Mouse (Mus musculus) 3T3-L1 (cell line): ENCODE data around the gene 1700123L14Rik.
"Not testable (repeated sequence)": the region's sequence is repeated elsewhere in the genome, so short reads cannot be mapped to it uniquely, and the experiment has no call there.

Source experiments
- DNase-seq: peaks from one replicate; pipeline ENCODE4 v3.0.0-alpha.2; 2015; ENCODE audit warnings: low read depth, low spot score

Gene 1700123L14Rik

DNA sequence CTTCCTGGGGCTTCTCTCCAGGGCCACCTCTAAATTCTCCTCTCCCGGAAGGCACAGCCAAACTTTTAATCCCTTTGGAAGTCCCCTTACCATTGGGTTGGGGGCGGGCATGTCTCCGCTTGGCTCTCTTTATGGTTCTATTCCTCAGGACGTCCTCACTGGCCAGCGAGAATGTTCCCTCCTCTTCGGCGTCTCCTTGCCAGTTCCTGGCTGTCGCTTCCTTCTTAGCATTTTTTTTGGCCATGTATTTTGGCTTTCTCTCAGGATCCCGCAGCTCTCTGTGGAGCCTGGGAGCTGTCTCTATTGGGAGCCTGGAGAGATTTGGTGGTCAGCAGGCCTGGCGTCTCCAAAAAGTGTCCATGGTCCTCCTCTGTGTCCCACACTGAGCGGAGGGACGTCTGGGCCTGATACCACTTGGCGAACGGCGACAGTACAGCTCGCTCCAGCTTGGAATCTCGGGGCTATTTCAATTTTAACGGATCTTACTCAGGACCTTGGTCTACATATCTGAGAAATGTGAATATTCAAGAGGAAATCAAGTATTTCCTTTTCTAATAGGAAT is at the start of gene 1700123L14Rik:
1700123L14Rik (minus strand) TSS at position 426 of the 562 bp plus-strand sequence.
- DNase-seq: no peak

DNA sequence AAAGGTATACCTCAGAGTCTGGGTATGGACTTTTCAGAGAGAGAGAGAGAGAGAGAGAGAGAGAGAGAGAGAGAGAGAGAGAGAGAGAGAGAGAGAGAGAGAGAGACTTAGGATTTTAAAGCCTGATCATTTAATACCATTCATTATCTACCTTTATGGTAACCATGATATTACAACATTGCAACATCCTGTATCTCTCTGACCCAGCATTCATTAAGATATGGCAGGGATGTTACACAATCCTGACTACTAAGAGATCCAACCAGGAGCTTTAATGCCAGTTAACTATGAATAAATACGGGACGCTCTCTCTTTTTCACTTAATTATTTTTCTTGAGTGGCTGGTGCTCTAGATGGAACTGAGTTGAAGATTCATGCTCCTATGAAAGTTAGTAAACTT is 39.4 kb upstream of the 1700123L14Rik start:
- DNase-seq: no peak

DNA sequence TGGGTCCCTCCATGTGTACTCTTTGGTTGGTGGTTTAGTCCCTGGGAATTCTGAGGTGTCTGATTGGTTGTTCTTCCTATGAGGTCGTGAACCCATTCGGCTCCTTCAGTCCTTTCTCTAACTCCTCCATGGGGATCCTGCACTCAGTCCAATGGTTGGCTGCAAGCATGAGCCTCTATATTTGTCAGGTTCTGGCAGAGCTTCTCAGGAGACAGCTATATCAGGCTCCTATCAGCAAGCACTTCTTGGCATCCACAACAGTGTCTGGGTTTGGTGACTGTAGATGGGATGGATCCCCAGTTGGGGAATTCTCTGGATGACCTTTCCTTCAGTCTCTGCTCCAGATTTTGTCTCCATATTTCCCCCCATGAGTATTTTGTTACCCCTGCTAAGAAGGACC is 32.9 kb upstream of the 1700123L14Rik start:
- DNase-seq: not testable (repeated sequence)

DNA sequence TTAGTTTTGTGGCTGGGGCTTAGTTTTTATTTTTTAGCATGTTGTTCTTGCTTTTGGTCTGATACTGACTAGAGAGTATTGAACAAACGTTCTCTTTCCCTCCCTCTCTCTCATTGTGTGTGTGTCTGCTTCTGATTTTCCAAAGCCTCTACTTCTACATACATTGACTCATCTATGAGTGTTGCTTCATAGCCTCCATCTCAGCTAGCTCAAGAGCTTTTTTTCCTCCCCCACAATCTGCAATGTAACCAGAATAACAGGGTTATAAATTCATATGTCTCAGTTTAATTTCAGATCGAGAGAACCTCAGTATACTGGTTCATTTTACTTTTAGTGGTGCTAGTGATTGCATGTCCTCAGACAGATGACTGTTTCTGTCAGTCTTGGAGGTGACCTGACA is 20.5 kb upstream of the 1700123L14Rik start:
- no peak for DNase-seq

DNA sequence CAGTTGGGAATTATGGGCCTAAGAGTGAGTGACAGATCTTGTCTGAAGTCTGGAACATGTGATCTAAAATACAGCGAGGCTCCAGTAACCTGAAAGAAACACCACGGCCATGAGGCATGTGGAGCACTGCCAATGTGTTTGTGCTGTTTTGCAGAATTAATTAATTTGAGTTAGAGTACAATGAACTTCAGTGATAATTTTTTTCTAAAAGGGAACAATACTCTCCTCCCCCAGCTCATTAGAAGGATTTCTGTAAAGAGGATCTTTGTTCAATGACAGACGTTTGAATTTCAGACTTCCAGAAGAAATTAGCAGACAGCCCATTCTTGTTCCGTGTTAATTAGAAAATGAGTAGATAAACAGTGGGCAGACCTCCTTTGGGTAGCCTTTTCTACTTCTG is 17.3 kb upstream of the 1700123L14Rik start:
- no peak for DNase-seq

DNA sequence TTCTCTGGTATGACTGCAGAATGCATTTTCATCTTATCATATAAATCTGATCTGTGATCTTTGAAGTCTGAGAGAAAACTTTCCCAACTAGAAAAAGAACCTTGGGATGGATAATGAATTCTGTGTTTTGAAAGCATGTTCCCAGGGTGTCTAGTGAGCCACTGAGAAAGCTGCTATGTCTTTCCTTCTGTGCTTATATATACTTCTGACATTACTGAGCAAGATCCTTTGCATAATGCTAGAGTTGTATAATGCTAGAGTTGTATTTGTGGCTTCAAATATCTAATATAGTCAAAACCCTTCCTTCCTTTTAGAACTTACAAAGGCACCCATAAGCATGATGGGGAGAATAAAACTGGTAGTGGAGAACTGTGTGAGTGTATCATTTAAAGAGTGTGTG is 12.5 kb upstream of the 1700123L14Rik start:
- no peak for DNase-seq

DNA sequence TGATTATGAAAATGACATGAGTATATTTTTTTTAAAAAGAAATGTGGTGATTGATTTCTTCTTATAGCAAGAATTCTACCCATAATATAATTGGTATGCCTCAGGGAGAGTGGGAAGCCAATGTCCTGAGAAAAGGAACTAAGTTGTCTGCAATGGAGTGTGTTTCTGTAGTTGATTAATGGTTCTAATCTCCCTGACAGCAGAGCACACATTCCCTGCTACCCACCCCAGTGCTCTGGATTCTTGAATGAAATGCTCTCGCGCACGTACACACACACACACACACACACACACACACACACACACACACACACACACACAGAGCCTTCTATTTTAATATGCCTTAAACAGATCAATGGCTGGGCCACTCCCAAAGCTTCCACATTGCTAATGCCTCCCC is 7.6 kb upstream of the 1700123L14Rik start:
- DNase-seq: no peak

DNA sequence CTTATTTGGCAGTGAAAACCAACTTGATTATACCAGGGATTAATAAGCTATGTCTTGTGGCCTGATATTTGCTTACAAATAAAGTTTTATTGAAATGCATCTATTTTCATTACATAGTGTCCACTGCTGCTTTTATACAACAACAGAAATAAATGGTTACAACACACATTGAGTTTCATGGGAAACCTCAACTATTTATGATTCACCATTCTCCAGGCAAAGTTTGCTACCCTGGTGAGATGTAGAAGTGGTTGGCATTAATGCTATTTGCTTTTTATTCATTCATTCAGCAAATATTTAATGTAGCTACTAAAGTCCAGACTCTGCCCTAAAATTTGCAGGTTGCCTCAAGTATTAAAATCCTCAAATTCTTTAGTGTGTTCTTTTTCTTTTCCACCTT is 988 bp upstream of the 1700123L14Rik start:
- DNase-seq: peak; percentile 21

DNA sequence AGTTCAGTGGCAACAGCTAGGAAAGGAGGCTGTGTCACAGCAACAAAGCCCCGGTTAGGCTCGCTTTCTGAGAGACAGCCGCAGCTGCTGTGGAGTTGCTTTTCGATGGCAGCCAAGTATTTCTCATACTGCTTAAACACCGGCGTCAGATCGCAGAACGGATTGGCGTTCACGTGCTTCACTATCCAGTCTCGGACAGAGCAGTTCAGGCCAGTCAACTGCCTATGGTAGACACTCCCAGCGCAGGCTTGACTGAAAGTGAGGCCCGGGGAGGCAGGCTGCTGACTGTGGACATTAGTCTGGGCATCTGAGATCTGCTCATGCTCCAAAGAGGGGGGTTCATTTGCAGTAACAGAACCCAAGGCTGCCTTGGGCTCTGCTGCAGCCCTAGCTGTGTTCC is 640 bp downstream of the 1700123L14Rik start:
- no peak for DNase-seq

DNA sequence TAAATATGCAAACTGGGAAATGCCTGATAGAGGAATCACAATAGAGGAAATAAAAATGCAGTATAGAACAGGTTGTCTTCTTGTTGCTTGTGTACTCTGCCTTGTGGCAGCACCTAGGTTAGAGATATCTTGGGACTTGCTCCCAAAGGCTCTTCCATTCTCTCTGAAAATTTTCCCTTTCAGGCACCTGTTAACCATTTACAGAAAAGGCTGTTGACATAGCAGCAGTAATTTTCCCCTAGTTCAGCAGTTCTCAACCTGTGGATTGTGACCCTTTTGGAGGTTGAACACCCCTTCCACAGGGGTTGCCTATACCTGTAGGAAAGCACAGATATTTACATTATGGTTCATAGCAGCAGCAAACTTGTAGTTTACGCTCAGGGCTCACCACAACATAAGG is 22.7 kb downstream of the 1700123L14Rik start:
- DNase-seq: no peak

DNA sequence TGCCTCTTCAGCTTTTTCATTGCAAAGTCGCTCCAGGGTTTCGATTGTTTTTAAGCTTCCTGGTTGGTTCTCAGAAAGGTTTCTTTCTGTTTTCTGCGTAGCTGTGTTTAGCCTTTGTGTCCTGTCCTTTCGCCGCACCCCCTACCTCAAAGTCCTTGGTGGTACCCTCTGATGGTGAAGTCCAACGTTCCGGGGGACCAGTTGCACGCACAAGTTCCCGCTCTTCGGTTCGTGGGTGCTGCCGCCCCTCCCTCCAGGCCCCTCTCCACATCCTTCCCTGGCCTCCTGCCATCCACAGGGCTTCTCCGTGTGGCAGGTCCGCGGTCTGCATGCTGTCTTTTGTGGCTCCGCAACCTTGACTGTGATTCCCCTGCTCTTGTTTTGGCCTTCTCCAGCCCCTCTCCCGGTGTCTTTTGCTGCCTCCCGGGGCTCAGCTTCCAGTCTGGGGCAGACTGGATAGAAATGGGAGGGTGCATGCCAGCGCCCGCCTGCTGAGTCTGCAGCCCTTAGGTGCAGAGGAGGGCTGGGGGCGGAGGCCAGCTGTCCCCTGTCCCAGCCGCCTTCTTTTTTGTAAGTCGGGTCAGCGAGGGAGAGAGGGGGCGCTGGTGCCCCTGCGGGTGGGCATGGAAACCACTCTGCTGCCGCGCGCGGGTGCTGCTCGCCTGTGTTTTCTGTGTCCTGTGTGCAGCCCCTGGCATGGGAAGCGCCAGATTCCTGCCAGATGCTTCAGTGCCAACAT is 49.3 kb downstream of the 1700123L14Rik start:
- peak; percentile 13 for DNase-seq

DNA sequence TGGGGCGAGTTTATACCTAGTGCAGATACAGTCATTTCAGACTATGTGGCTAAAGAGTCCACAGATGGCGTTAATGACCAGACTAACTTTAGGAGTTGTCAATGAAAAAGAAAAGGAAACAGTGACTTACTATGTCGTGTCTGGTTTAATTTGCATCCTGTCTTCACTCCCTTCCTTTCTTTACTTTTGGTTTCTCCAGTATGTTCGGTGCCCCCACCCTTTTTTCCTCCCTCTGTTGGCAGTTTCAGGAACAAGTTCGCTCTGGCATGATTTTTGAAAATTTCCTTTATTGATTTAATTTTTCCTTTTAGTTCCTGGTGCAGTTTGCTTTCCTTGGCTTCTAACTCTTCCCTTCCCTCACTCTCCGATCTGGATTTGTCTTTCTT is 49.9 kb downstream of the 1700123L14Rik start:
- DNase-seq: peak; percentile 54
